Mouse (Mus musculus): Measurements from ENCODE around the gene Tyw5.

- TF ChIP-seq CTCF (IDR thresholded peaks at IDR 0.05; ENCODE audit: borderline replicate concordance, insufficient read depth, low read depth, low read length), result no peak
- TF ChIP-seq POLR2A (IDR thresholded peaks at IDR 0.05; ENCODE audit: borderline replicate concordance, insufficient read depth, low read length), result no peak
Observed at GRCm38 (mm10) chr1:57436408-57436807, 29.5 kb upstream of the Tyw5 start.

All from cerebellum, adult 2 months (tissue).